In genomic region chr7:135364606-135365005, GRCm38 (mm10) we compare ENCODE assay signal across 23 mouse cellular contexts. TPM values are rescaled to one million over a fixed set of nuclear protein-coding genes. Genes with fewer than 3 reads are reported as not detected.
"Had no signal": no experiment of that assay in that cellular context is flagged by ENCODE, and none has a peak within 500 bp of the region (broad histone marks: within the 10 kb centered on the region; RNA-seq: fewer than 3 reads in every experiment).

No protein-coding gene starts in this region.

- H3K9ac ChIP-seq: neural tube, embryonic 13.5 days; neural tube, embryonic 15.5 days; stomach, embryonic 15.5 days had no signal

- H3K27me3 ChIP-seq: neural tube, embryonic 13.5 days; neural tube, embryonic 15.5 days; stomach, embryonic 15.5 days had no signal

- DNase-seq: retina, postnatal 1 day; right cerebral cortex, adult 18-20 months; right cerebral cortex, postnatal 14 days; right cerebral cortex, postnatal 25 days; right cerebral cortex, postnatal 4 days; spleen, adult 18-20 months; thymus, adult 18-20 months; thymus, adult 2 months; thymus, postnatal 14 days; thymus, postnatal 25 days; thymus, postnatal 36 days; thymus, postnatal 4 days had no signal

- H3K9me3 ChIP-seq: neural tube, embryonic 13.5 days; neural tube, embryonic 15.5 days; stomach, embryonic 15.5 days had no signal

- H3K36me3 ChIP-seq: neural tube, embryonic 13.5 days; neural tube, embryonic 15.5 days; stomach, embryonic 15.5 days had no signal

- H3K4me3 ChIP-seq: neural tube, embryonic 13.5 days; neural tube, embryonic 15.5 days; stomach, embryonic 15.5 days had no signal

- H3K27ac ChIP-seq: neural tube, embryonic 13.5 days; neural tube, embryonic 15.5 days; stomach, embryonic 15.5 days; stomach, postnatal 0 days had no signal

- H3K4me1 ChIP-seq: neural tube, embryonic 13.5 days; neural tube, embryonic 15.5 days; stomach, embryonic 15.5 days had no signal

- H3K4me2 ChIP-seq: neural tube, embryonic 13.5 days; neural tube, embryonic 15.5 days; stomach, embryonic 15.5 days had no signal

RNA-seq across cellular contexts. Expression of gene Foxi2, which starts 45.5 kb away (rescaled TPM):
- polyA plus RNA-seq: neural tube, embryonic 13.5 days; neural tube, embryonic 14.5 days; neural tube, embryonic 15.5 days; small intestine, adult 2 months; spleen, adult 2 months; stomach, embryonic 14.5 days; stomach, embryonic 15.5 days; stomach, embryonic 16.5 days; stomach, postnatal 0 days; testis, adult 2 months; urinary bladder, adult 2 months had no signal
